Comparison of ENCODE assay signal across 13 mouse cellular contexts in the genomic region with DNA sequence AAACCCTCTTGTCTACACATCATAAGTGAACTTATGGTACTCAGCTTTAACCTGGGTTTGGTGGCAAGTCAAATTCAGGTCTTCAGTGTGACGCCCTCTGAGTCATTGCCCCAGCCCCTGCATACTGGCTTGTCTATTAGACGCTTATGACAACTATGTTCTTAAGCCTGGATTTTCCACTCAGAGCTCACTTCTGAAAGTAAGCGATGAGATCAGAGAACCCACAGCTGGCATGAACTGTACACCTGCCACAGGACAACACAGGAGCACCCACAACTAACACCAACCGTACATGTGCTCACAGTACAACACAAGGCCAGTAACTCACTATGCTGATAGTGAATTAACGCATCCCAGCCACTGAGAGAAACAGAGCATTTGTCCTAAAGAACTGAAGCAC.
"Had no signal": no experiment of that assay in that cellular context is flagged by ENCODE, and none has a peak within 500 bp of the region (broad histone marks: within the 10 kb centered on the region; RNA-seq: fewer than 3 reads in every experiment).

No protein-coding gene starts in this region.

- H3K4me1 ChIP-seq: limb, embryonic 10.5 days; liver, embryonic 15.5 days; stomach, embryonic 15.5 days had no signal

- H3K27ac ChIP-seq: limb, embryonic 10.5 days; liver, embryonic 15.5 days; midbrain, embryonic 12.5 days; stomach, embryonic 15.5 days had no signal

- ATAC-seq: lung, postnatal 0 days had no signal

- H3K27me3 ChIP-seq: liver, embryonic 15.5 days; stomach, embryonic 15.5 days had no signal

- H3K4me2 ChIP-seq: liver, embryonic 11.5 days; liver, embryonic 15.5 days; midbrain, embryonic 12.5 days; stomach, embryonic 15.5 days had no signal

- H3K9me3 ChIP-seq: limb, embryonic 10.5 days; liver, embryonic 15.5 days; midbrain, embryonic 12.5 days; stomach, embryonic 15.5 days had no signal

- H3K36me3 ChIP-seq: limb, embryonic 10.5 days; liver, embryonic 15.5 days; midbrain, embryonic 12.5 days; stomach, embryonic 15.5 days had no signal

- H3K4me3 ChIP-seq: limb, embryonic 10.5 days; liver, embryonic 15.5 days; midbrain, embryonic 12.5 days; myocyte; stomach, embryonic 15.5 days had no signal

- DNase-seq: kidney, adult 18-20 months; kidney, postnatal 10 days; lung, adult 2 months; lung, postnatal 36 days; right cerebral cortex, postnatal 4 days; spleen, adult 18-20 months had no signal

- H3K9ac ChIP-seq: liver, embryonic 15.5 days; midbrain, embryonic 12.5 days; stomach, embryonic 15.5 days had no signal
